Mouse (Mus musculus): ENCODE data around the gene Fbxo48.

Fbxo48 gene

DNA sequence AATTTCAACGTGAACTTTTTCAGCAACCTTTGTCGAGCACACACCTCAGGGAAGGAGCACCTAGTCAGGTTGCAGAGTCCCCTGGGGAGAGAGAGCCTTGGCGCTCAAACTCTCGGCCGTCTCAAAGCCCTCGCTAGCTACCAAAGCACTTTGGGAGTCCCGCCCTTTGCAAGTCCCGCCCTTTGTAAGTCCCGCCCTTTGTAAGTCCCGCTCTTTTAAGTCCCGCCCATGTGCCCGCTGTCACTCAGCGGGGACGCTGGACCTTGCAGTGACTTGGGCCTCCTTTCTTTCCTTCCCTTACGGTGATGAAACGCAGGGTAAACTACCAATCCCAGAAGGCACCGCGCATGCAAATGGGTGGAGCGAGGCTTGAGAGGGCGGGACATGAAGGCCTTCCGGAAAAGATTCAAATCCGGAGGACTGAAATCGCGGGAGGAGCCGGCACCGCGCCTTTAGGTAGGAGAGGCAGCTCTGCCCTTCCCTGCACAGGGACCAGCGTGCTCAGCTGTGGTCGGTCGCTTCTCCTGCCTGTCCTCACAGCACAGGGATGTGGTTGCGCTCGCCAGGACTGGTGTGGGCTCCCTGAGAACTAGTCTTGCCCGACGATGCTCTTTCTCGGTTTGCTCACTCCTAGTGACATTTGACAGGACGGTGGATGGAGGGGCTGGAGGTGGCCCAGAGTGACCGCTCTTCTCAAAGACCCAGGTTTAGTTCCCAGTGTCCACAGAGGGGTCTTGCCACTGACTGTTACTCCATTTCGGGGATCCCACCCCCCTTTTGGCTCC, at the start of gene Fbxo48:
TSS of gene Fbxo48 (plus strand) at position 400 of the 785 bp plus-strand sequence.
- DNase-seq (ENCODE audit: extremely low spot score, low read depth, low spot score) = peak; percentile 98

DNA sequence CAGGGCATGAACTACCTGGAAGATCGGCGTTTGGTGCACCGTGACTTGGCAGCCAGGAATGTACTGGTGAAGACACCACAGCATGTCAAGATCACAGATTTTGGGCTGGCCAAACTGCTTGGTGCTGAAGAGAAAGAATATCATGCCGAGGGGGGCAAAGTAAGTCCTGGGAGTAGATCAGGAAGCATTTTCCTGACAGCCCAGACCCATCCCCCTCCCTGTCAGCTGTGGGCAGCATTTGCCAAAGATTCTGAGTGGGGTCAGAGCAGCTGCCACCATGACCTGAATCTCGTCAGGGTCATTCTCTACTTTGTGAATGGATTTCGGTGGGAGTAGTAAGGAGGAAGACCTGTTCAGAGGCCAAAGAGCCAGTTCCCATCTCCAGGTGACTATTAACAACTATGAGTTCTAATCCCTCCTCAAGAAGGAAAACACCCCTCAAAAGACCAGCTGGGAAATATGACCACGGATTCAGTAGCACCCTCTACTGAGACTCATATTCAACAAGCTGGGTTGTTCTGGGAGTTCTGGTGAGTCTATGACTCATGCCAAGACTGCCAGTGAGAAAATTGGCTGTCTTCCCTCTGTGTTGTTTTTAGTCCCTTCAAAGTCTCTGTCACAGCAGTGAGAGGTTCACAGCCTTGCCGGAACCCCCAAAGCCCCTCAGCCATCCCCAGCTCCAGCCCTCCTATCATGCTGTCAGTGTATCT, 46.7 kb upstream of the Fbxo48 start:
- no peak for DNase-seq (ENCODE audit: extremely low spot score, low read depth, low spot score)

GRCm38 (mm10) chr11:16905012-16905332, 46.2 kb upstream of the Fbxo48 start:
- DNase-seq (ENCODE audit: extremely low spot score, low read depth, low spot score) = no peak

DNA sequence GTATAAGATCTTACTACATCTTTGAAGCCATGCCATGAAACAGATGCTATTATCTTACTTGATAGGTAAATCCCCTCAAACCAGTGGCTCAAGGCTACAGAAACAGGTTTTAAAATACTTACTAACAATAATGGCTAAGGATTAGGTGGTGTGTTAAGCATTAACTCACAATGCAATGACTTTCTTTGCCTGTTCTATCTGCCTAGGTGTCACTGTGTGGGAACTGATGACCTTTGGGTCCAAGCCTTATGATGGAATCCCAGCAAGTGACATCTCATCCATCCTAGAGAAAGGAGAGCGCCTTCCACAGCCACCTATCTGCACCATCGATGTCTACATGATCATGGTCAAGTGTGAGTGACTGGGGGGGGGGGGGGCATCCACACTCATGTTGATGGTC, 44.6 kb upstream of the Fbxo48 start:
- no peak for DNase-seq (ENCODE audit: extremely low spot score, low read depth, low spot score)

DNA sequence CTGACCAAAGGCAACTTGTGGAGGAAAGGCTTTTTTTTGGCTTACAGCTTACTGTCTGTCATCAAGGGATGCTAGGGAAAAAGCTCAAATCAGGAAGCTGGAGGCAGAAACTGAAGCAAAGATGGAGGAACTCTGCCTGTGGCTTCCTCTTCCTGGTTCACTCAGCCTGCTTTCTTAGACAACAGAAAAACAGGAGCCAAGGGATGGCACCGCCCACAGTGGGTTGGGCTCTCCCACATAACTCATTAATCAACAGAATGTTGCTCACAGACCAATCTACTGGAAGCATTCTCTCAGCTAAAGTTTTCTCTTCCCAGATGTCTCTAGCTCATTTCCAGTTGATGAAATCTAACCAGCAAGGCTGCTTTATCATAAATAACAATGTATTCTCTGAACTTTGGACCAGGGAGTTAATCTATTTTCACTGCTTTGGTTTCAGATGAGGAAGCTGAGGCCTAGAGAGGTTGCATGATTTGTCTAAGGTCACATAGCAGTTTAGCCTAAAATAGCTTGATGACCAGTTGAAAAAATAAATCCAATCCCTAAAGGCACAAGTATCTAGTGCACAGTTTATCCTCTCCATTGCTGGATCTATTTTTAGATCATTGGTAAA, 43.6 kb upstream of the Fbxo48 start:
- no peak for DNase-seq (ENCODE audit: extremely low spot score, low read depth, low spot score)

DNA sequence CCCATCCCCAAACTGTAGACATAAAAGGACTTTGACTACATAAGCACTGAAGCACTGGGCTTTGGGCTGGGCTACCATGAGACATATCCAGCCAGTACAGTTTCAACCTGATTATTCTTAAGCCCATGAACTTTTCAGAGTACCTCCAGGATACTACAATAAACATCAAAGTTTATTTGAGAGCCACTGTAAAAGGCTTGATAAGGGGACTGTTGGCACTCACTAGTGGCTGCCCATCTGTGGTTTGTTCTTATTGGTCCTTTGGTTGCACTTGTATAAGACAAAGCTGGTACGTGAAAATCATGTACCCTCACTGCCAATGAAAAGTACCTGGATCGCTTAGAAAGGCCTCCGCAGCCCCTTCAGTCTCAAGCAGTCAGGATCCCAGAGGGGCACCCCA, 36.4 kb upstream of the Fbxo48 start:
- no peak for DNase-seq (ENCODE audit: extremely low spot score, low read depth, low spot score)

DNA sequence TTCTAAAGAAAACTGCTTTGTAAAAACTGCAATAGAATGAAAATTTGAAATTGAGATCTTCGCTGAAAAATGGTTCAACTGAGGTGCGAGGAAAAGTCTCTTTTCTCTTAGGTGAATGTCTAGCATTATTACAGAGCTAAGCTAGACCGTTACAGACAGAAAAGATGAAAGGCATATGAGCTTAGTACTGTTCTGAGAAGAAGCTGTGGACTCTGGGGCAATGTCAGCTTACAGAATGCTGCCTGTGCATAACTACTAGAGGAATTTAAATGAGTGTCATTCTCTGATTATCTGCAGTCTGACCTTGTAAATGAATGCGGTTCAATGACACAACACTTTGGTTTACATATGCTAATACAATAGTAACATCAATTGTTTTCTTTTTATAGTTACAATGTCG, 35.3 kb upstream of the Fbxo48 start:
- DNase-seq (ENCODE audit: extremely low spot score, low read depth, low spot score) = no peak

DNA sequence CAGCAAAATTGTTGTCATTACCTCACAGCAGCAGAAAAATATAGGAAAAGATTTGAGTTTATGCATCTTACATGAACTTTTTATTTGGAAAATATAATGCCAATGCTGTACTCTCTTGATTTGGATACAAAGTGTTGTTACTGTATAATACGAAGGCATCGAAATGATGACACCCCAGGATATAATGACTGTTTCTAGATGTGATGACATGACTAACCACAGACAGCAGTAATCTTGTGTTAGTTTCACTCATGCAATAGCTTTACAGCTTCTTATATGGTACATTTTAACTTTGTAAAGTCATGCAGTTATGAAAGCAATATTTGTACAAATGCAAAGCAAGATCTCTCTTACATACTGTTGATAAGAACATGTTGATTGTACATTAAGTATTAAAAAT, 33.7 kb upstream of the Fbxo48 start:
- DNase-seq (ENCODE audit: extremely low spot score, low read depth, low spot score) = no peak

- DNase-seq (ENCODE audit: extremely low spot score, low read depth, low spot score) = no peak
Observed at GRCm38 (mm10) chr11:16932159-16932558, 19.0 kb upstream of the Fbxo48 start.

DNA sequence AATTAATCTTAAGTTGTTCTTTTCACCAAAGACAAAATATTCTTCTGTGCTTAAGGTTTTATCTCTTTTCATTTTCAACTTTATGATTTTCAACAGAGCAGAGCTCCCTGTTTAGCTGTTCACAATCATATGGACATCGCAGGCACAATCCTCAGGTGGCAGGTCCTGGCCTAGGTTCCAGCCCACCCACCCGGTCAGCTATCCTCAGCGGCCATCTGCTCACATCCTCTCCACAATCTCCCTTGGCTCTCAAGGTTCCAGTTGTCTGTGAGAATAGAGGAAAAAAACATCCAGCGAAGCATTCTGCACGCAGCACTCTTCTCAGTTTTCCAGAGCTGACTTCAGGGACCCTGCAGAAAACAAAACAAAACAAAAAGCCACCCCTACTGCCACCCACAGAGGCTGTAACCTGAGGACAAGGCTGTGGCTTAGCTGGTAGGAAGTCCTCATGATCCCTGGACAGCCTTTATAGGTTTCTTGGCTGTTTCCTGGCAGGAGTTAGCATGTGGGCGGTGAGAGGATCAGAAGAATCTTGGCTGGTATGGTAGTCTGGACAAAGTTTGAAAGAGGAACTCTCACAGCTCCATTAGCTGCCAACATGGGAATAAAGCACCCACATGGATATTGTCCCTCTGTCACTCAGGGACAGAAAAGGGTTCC, 15.5 kb upstream of the Fbxo48 start:
- DNase-seq (ENCODE audit: extremely low spot score, low read depth, low spot score) = no peak

GRCm38 (mm10) chr11:16941103-16941793, 9.9 kb upstream of the Fbxo48 start:
- no peak for DNase-seq (ENCODE audit: extremely low spot score, low read depth, low spot score)

GRCm38 (mm10) chr11:16941973-16942452, 9.2 kb upstream of the Fbxo48 start:
- DNase-seq (ENCODE audit: extremely low spot score, low read depth, low spot score) = no peak

DNA sequence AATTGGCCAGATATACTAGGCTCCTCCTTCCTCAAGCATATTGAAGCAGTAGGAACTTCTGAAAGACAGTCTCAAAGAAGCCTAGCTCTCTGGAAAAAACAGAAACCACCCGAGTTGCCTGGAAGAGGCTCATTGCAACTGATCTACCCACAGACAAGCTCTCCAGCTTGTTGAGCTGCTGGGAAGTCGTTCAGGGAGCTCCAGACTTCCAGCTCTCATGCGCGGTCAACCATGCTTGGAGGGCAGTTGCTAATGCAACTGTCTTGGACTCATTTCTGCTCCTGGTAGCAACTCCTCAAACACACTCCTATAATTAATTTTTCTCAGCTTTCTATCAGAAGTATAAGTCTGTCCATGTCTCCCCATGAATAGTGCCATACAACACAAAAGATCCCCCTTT, 8.2 kb upstream of the Fbxo48 start:
- DNase-seq (ENCODE audit: extremely low spot score, low read depth, low spot score) = no peak

DNA sequence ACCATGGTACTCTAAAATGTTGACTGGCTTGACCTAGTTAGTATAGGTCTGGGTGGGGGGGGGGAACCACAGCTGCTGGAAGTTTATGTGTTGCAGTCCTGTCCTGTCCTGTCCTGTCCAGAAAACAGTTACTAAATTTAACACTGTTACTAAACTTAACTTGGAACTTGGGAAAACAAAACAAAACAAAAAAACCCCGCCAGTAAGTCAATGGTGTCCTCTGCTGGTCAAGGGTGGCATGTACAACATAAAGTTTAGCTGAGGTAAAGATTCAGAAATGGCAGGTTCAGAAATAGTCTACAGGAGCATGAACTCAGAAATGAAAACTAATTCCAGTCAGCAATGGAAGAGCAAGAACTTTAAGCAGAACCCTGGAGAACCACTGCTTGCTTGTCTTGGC, 2.4 kb upstream of the Fbxo48 start:
- no peak for DNase-seq (ENCODE audit: extremely low spot score, low read depth, low spot score)

DNA sequence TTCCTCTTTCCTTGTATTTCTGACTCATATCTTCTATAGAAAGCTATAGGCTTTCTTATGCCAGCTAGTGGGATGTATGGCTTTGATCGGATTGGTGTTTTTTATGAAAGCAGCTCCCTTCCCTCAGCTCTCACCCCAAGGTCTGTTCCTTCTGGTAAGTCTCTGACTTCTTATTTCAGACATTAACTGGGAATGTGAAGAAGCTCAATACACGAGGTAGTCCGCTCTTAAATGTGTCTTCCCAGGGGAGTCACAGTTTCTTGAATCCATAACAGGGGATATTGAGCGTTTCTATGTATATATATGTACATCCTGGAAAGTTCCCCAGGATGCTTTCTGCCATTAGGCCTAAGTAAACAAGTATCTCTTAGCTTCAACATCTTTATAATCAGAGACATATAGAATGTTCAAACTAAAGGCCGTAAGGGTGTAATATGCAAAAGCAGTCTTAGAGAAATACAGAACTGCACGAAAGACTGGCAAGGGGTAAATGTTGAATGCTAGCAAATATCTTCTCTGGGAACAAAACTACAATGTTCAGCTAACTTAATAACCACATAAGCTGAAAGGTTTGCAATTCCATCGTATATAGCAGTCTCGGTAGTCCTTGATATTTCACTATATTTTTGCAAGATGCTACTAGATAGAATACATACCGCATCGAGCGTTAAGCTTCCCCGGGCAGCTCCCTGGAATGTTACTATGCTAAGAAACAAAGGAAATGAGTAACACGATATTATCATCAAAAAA, 774 bp upstream of the Fbxo48 start:
- peak; percentile 52 for DNase-seq (ENCODE audit: extremely low spot score, low read depth, low spot score)

DNA sequence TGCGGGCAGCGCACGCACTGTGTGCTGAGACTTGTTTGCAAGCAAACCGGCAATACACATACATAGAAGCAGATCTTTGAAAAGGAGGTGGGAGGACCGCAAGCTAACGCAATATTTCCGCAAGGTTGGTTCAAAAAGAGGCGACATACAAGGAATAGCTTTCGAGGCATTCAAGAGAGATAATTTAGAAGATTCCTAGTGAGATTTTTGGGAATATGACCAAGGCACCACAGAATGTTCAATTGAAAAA, 511 bp downstream of the Fbxo48 start:
- no peak for DNase-seq (ENCODE audit: extremely low spot score, low read depth, low spot score)

GRCm38 (mm10) chr11:16956115-16956862, 5.1 kb downstream of the Fbxo48 start:
- DNase-seq (ENCODE audit: extremely low spot score, low read depth, low spot score) = no peak

DNA sequence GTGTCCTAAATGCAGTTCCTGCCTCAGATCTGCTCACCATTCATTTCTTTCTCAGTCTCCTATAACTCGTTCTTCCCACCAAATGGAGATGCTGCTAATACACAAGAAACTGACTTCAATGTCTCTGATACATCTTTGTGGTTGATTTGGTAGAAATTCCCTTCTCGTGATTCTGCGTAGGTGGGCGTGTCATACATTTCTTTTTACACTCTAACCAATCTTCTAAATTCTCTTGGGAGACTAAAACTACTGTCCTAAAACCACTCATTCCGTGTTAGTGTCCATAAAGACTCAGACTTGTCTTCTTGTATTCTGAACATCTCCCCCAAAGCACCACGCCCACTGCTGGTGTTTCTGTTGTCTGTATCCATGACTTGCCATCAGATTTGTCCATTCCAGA, 5.9 kb downstream of the Fbxo48 start:
- no peak for DNase-seq (ENCODE audit: extremely low spot score, low read depth, low spot score)

DNA sequence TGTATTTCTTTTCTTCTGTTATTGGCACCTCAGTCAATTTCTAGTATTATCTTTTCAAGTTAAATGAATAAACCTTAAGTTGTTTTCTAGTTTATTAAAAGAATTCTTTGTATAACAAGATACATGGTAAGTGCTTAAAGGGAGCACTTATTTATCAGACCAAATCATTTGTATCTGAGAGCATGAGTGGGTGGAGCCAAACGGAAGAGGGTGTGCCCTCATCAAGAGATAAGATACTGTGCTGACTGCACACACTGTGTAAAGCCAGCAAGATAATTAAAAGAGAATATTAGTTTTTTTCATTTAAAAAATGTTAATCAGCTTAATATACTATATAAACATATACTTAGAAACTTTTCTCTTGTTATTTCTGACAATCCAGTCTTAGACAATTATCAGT, 7.3 kb downstream of the Fbxo48 start:
- no peak for DNase-seq (ENCODE audit: extremely low spot score, low read depth, low spot score)

- no peak for DNase-seq (ENCODE audit: extremely low spot score, low read depth, low spot score)
Observed at GRCm38 (mm10) chr11:16967806-16968205, 16.6 kb downstream of the Fbxo48 start.
